Mouse (Mus musculus) induced T-regulatory cell, adult 2 months (primary cell): Measurements from ENCODE around the gene Vmn1r83.

ENCODE experiments used
- DNase-seq: peaks from one replicate; pipeline ENCODE4 v3.0.0-alpha.2; 2012; ENCODE audit warnings: low read depth

The Vmn1r83 gene

DNA sequence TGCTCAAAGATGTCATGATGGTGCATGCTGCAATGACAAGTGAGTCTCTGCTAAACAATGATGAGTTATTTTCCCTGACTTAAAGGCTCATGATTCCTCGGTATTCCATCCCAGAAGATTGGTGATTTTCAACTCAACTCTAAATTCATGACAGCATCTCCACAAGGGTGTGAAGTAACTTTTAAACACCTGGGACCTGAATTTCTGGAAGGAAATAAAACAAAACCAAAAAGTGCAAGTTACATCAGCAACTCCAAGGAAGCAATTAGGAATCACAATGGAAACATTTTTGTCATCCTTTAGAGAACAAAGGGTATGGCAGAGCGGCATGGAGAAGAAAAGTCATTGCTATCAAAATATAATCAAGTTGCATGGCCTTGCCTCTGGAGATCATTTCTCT, at the start of gene Vmn1r83:
TSS of gene Vmn1r83 (minus strand) at position 101 of the 400 bp plus-strand sequence.
- no peak for DNase-seq

- no peak for DNase-seq
Observed at GRCm38 (mm10) chr7:12369173-12369572, 39.9 kb upstream of the Vmn1r83 start, which contains the start of gene Vmn1r84. Vmn1r84 (minus strand) TSS chr7:12369273.

DNA sequence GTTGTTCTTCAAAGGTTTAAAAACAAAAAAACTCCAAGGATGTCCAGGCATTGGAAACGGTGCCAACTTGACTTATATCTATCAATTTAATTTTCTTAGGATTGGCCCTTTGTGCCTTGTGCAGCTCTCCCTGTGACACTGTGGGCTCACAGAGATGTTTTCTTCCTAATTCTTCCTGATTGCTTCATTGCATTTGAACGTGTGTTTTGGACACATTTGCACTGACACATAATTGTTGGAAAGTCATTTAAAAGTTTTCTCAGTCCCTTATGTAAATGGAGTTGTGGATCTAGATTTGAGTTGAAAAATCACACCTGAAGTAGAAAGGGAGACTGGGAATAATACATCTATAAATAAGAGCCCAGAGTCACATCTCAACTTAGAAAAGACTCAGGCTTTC, 29.2 kb downstream of the Vmn1r83 start, which contains the start of gene Vmn1r82:
TSS of gene Vmn1r82 (plus strand) at position 301 of the 400 bp plus-strand sequence.
- DNase-seq, result no peak
